Mouse (Mus musculus) adrenal gland, postnatal 25 days (tissue): ENCODE results near the gene Lrrc42. TPM values are rescaled to one million over a fixed set of nuclear protein-coding genes. Genes with fewer than 3 reads are reported as not detected.
A peak's percentile ranks its signal among the peaks of the same experiment; 100 is the strongest.

Source experiments
- DNase-seq: peaks from one replicate; pipeline ENCODE4 v3.0.0; 2021; ENCODE audit warnings: mixed read lengths
- total RNA-seq: library from RNA; stranded (reverse); gene quantifications from 2 replicates; pipeline ENCODE4 v1.2.3, GENCODE M21; 2021

Gene Lrrc42
- total RNA-seq, 1 experiment from 2014 or later = 36.0 TPM

DNA sequence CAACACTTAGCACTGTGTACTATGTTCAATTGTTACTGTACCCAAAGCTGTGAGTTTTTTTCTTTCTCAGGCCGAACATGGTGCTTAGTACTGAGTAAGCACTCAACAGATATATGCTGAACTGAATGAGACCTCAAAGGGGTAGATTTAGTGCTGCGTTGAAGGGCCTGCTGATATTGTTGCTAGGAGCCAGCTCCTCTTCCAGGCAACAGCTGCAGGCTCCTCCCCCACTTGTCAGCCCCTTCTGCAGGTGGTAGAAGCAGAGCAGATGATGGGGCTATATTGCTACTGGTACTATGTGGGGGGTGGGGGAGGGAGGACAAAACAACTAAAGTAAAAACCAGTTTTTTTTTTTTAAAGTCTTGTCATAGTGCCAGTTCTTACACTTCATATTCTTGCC, 3.9 kb downstream of the Lrrc42 start:
- no peak for DNase-seq

GRCm38 (mm10) chr4:107248061-107248460, 5.3 kb downstream of the Lrrc42 start:
- no peak for DNase-seq

DNA sequence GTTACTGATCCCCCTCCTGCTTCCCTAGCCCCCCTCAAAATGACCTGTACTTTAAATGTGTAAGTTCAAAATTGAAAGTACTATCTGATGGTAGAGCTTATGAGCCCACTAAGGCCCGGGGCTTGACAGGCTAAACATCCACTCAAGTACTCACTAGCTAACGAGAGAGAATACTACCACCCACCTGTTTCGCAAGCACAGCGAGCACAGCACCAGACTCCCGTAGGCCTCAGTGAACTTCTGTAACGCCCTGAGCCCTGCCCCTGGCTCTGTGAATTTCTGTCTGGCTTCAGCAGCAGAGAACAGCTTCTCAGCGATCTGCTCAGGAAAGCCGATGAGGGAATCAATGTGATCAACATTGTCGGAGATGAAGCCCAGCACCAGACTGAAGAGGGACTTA, 6.2 kb downstream of the Lrrc42 start:
- DNase-seq = no peak

GRCm38 (mm10) chr4:107246040-107246439, 7.3 kb downstream of the Lrrc42 start:
- DNase-seq = no peak

- no peak for DNase-seq
These were observed 8.0 kb downstream of the Lrrc42 start for GRCm38 (mm10) chr4:107245368-107245767.

GRCm38 (mm10) chr4:107243365-107244333, 9.7 kb downstream of the Lrrc42 start:
- DNase-seq = no peak

DNA sequence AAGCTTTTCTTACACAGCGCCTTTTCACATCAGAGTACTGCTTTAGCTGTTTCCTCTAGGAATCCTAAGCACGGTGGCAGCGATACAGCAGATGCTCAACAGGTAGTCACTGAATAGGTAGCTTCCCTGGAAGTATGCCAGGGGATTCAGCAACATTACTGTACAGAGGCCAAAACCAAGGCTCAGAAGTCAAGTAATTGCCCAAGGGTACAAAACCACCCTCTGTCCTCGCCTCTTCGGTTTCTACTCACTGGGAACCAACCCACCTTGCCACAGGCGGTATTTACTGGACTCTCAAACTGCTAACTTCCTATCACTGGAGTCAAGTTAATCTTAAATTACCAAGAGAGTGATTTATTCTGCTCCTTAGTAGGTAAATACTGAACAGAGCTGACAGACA, 13.1 kb downstream of the Lrrc42 start:
- DNase-seq = no peak

DNA sequence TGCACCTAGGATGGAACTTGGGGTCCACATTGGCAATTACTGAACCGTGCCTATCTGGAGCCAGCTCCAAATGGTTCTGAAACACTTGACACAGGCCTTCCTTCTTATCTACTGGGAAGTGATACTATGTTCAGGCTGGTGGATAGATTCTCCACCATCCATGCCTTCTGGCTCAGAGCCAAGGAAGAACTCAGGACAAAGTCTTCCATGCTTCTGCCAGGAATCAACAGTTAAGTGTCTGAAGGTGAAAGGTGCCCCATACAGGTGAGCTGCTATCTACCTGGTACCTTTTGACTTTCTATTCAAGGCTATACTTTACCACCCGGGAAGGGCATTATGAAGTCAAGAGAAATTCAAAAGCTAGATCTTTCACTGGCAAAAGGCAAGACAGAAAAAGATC, 15.1 kb downstream of the Lrrc42 start:
- no peak for DNase-seq

DNA sequence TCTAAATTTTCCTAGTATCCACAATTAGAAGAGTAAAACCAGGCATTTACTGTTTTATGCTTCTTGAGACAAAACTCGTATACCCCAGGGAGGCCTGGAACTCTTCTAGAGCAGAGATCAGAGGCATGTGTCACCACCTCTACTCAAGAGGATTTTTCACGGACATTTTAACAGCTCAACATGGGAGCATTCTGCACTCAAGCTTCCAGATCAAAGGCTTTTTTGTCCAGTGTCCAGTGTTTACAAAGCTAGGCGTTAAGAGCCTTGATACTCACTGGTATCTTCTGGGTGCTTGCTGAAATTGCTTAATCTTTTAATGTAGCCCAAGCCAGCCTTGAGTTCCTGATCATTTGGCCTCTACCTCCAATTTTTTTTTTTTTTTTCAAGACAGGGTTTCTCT, 21.1 kb downstream of the Lrrc42 start:
- DNase-seq = no peak

- no peak for DNase-seq
These were observed 27.0 kb downstream of the Lrrc42 start for GRCm38 (mm10) chr4:107226313-107226712.

GRCm38 (mm10) chr4:107223225-107224204, 29.8 kb downstream of the Lrrc42 start:
- DNase-seq = peak; percentile 48

DNA sequence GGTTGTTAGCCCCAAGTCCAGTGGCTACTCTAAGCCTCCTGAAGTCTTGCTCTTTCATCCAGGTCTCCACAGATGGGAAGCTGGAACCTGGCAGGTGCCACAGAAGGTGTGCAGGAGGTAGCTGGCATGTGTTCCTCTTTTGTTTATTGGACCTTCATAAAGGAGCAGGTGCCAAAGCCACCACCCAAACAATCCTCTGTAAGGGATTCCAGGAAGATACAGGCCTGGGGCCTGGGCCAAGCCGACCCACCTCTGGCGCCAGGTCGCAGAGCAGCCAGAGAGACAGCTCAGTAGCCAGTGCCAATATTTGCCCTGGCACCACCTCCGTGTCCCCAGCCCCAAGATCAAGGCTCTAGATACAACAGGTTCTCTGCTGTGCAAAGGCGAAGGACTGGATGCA, 31.8 kb downstream of the Lrrc42 start:
- no peak for DNase-seq

DNA sequence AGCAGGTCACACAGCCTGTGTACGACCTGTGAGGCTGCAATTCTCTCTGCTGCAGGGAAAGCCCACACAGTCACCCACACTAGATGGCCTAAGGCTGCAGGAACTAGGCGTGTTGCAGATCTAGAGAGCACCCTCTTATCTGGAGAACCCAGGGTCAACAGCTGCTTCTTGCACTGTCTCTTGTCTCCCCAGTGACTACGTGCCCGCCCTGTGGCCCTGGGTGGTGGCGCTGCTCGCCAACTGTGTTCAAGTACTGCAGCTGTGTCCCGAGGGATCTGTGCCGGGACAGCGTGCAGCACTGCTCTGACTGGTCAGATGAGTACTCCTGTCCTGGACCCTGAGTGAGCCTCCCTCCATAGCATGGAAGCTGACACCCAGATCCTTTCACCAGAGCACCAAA, 35.8 kb downstream of the Lrrc42 start:
- DNase-seq = peak; percentile 49

- DNase-seq = no peak
These were observed 39.9 kb downstream of the Lrrc42 start for GRCm38 (mm10) chr4:107213279-107214011.

DNA sequence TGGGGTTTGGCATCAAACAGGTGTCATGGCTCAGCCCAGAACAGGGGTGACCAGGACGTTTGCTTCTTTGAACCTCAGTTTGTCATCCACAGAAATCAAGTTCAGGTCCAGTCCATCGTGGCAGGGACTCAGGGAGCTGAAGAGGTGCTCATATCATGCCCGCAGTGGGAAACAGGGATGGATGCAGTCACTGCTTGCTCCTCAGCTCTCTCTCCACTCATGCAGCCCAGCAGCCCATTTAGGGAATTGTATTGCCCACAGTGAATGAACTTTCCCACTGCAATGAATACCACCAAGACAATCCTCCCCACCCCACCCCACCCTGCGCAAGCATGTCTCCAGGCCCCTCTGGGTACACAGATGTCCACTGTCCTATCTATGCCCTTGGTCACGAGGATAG, 41.4 kb downstream of the Lrrc42 start:
- no peak for DNase-seq

DNA sequence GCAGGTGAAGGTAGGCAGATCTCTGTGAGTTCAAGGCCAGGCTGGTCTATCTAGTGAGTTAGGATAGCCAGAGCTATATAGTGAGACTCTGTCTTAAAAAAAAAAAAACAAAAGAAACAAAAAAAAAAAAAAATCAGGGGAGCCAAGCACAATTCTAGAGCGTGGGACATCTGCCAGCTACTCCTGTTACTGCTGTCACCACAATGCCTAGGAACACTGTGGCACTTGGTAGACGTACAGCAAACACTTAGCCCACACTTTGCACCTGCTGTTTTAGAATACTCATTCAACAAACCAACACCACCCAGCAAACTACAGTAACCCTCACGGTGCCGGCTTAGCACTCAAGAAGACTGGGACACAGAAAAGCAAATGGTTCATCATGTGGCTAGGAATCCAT, 41.9 kb downstream of the Lrrc42 start:
- DNase-seq = no peak

- no peak for DNase-seq
These were observed 42.7 kb downstream of the Lrrc42 start for GRCm38 (mm10) chr4:107210483-107211097.

DNA sequence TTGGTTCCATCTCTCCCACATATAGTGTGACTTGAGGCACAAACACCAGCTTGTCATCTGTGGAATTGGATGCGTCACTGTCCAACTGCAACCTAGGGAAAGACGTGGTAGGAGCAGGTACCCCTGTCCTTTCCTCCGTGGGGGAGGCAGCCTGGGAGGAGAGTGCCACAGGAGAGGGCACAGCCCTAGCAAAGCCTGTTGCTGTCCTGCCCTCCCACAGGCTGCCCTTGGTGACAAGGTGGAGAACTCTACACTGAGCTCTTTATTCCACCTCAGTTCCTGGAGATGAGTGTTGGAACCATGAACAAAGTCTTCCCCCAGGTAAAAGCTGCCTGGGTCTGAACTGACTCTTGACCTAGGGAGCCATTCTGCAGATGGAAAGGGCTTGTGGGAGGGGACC, 44.5 kb downstream of the Lrrc42 start, which contains the start of gene Ldlrad1:
TSS of gene Ldlrad1 (plus strand) at position 301 of the 400 bp plus-strand sequence.
- DNase-seq = no peak

DNA sequence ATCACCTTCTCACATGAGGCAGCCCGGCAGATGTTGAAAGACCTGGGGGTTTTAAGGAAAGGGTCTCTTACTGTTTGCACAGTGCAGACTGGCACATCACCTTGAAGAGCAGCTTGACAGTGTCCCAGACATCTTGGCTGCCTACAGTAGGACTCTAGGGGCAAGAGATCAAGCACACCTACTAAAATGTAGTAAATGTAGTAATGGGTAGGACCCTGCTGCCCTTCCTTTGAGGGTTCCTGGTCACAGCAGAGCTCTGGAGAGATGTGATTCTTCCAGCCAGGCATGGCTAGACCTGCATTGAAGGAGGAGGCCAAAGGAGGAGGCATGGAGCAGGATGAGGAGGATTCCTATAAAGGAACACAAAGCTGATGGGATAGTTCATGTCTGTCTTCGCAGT, 46.3 kb downstream of the Lrrc42 start:
- no peak for DNase-seq

DNA sequence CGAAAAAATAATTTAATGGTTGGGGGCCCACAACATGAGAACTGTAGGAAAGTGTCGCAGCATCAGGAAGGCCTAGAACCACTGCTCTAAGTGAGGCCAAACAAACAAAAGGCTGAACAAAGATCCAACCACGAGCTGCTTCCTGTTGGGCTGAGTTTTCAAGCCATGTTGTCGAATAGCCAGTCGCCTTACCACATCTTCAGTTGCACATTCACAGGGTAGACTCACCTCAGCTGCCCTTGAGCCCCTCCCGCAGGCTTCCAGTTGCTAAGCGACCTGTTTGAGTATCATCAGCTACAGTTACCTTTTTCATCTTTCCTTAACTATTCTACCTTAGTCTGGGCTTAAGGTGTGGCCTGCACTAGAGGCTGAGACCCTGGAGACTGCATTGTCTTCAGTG, 50.3 kb downstream of the Lrrc42 start:
- DNase-seq = no peak

DNA sequence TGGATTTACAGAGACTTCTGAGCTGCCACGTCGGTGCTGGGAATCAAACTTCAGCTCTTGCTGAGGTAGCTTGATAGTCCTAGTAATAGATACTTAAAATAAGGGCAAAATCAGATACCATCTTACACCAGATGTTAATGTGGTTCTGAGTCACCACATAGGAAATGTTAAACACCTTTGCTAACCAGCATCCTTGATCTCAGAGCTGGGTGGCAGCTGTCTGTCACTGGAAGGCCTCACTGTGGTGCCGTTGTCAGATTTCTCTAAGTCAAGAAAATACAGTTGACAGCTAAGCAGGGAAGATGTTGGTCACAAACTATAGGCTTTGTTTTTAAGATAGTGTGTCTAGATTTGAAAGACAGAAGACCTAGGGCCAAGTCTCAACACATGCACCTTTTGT, 51.6 kb downstream of the Lrrc42 start:
- no peak for DNase-seq

GRCm38 (mm10) chr4:107198072-107198471, 55.3 kb downstream of the Lrrc42 start:
- no peak for DNase-seq
